Mouse (Mus musculus) heart, embryonic 14.5 days (tissue): ENCODE measurements at regions not wholly inside any gene's neighbourhood (a gene's known extent, or its start where the extent isn't known, plus 50 kb on each side); places are given as distances from the start of the nearest gene placed in this dataset.

Experiments used
- ATAC-seq: fragments of 200-750 bp; cut with Nextera tagmentation; 2 replicates; pipeline ENCODE4 v1.8.0; 2017; ENCODE audit warnings: low read depth, moderate TSS enrichment; ENCODE audit not compliant: insufficient number of reproducible peaks, insufficient read depth, low FRiP score
- H3K27ac ChIP-seq, 2 experiments: fragments of 200-500 bp in 1 of 2; fragments of 300-500 bp in 1 of 2; sonication (generic) in 1 of 2; replicated peaks in 1 of 2; 2 replicates each; pipeline ENCODE4 v1.5.1; 2012 to 2014; ENCODE audit warnings: low read depth in 2 of 2, low read length in 2 of 2, control low read depth in 1 of 2, mild to moderate bottlenecking in 1 of 2, mixed read lengths in 1 of 2; ENCODE audit not compliant: control insufficient read depth in 1 of 2, insufficient read depth in 1 of 2
- H3K27me3 ChIP-seq: fragments of 300-500 bp; sonication (generic); 2 replicates; pipeline ENCODE4 v1.6.1; 2014; ENCODE audit warnings: mild to moderate bottlenecking, low read length, control low read depth; ENCODE audit not compliant: control insufficient read depth, insufficient read depth
- H3K36me3 ChIP-seq: fragments of 300-500 bp; sonication (generic); 2 replicates; pipeline ENCODE4 v1.6.1; 2014; ENCODE audit warnings: mild to moderate bottlenecking, control low read depth, low read length, mixed read lengths; ENCODE audit not compliant: control insufficient read depth, insufficient read depth
- H3K4me1 ChIP-seq, 2 experiments: fragments of 200-500 bp in 1 of 2; fragments of 300-500 bp in 1 of 2; sonication (generic) in 1 of 2; 2 replicates each; pipeline ENCODE4 v1.6.1; 2012 to 2014; ENCODE audit warnings: low read length in 2 of 2, control low read depth in 1 of 2, mixed read lengths in 1 of 2; ENCODE audit not compliant: control insufficient read depth in 2 of 2, insufficient read depth in 2 of 2
- H3K4me2 ChIP-seq: fragments of 300-500 bp; sonication (generic); 2 replicates; pipeline ENCODE4 v1.6.1; 2014; ENCODE audit warnings: mild to moderate bottlenecking, low read length
- H3K4me3 ChIP-seq, 2 experiments: fragments of 200-500 bp in 1 of 2; fragments of 300-500 bp in 1 of 2; sonication (generic) in 1 of 2; 2 replicates each; pipeline ENCODE4 v1.5.1; 2012 to 2014; ENCODE audit warnings: low read length in 2 of 2, mild to moderate bottlenecking in 2 of 2, control low read depth in 1 of 2, low read depth in 1 of 2, moderate library complexity in 1 of 2; ENCODE audit not compliant: control insufficient read depth in 1 of 2, insufficient read depth in 1 of 2
- H3K9ac ChIP-seq: fragments of 300-500 bp; sonication (generic); 2 replicates; pipeline ENCODE4 v1.6.1; 2014; ENCODE audit warnings: mild to moderate bottlenecking, low read length
- H3K9me3 ChIP-seq: fragments of 300-500 bp; sonication (generic); 2 replicates; pipeline ENCODE4 v1.6.1; 2016; ENCODE audit warnings: low read length, control low read depth; ENCODE audit not compliant: control insufficient read depth
- WGBS: fragments of 180-500 bp; shearing (Covaris S2); extraction: QIAGEN DNeasy Blood & Tissue Kit; methylation state at CpG from one replicate; pipeline ENCODE4 v1.1.7; 2014; 5-methylcytosine and 5-hydroxymethylcytosine counted together

DNA sequence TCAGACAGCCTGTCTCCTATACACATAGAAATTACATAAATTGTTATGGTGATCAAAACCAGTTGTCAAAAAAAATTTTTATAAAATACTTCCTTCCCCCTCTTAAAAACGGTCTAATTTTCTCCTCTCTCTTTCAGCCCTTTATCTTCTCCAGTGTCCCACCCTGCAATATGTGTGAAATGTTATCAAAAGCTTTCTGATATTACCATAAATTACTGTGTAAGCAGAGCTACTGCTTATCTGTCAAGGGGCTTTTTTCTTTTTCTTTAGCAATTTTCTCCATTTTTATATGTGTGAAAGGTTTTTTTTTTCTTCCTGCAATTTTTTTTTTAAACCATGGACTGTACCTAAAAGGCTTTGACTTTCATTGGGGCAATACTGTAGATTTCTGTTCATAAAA is 508.4 kb upstream of the Adgrl2 start:
- no peak overlapping the region for H3K27ac ChIP-seq
- no peak overlapping the region for H3K9ac ChIP-seq
- ATAC-seq = no peak
- no peak overlapping the region for H3K4me3 ChIP-seq
- WGBS = 66% methylated on average over 1 of the region's 1 CpGs
- no peaks in the 10 kb centered on the region for H3K9me3 ChIP-seq
- H3K36me3 ChIP-seq = no peaks in the 10 kb centered on the region
- no peaks in the 10 kb centered on the region for H3K4me1 ChIP-seq
- no peak overlapping the region for H3K4me2 ChIP-seq
- H3K27me3 ChIP-seq = no peaks in the 10 kb centered on the region

DNA sequence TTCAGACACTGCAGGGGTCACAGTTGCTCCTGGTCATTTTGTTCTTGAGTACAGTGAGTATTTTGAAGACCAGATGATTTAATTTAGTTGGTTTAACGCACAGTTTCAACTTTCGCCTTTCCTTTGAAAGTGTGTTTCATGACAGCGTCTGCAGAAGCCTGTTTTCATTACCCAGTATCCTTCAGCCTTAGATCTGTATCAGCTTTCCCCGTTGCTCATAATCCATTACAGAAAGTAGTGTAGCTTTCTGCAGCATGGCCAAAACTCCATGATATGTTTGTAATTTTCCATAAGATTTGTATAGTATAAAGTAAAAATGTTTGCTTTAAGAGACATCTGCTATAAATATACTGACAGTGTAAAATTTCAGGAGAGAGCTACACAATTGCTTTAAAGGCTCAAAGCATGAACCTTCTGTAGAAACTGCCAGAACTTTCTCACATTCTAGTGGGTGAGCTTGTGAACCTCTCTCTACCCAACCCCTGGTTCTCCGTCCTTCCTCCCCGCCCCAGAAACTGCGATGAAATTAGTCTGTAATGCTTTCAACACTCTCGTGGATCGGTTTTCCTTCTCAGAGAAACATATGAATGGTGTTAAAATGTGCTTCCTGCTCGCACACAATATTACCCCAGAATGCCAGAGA is 506.6 kb upstream of the Adgrl2 start:
- Histone ChIP-seq H3K4me3 (no peak overlapping the region), H3K27ac (no peak overlapping the region), H3K4me2 (peak overlapping the region; percentile 17; the same call in 1 of the 2 replicates), H3K9ac (no peak overlapping the region), H3K36me3 (no peaks in the 10 kb centered on the region), H3K27me3 (no peaks in the 10 kb centered on the region), H3K4me1 (no peaks in the 10 kb centered on the region), H3K9me3 (no peaks in the 10 kb centered on the region)
- no peak for ATAC-seq
- WGBS = 67% methylated on average over 10 of the region's 10 CpGs

DNA sequence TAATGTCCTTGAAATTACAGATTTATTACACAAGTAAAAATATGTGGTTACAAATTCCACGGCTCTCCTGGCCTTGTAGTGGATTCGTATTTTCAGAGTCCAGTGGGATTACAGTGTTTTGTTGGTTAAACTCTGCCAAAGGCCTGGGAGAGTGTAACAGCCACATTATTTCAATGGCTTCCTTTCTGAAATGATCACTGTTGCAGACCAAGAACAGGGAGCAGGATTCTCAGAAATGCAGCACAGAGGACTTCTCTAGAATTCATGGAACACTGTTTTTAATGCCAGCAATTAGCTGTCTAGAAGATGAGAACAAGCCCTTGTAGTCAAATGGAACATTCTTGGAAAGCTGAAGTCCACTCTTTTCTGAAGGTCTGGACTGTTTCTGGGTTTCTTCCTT is 505.8 kb upstream of the Adgrl2 start:
- H3K4me3 ChIP-seq = no peak overlapping the region
- no peak for ATAC-seq

DNA sequence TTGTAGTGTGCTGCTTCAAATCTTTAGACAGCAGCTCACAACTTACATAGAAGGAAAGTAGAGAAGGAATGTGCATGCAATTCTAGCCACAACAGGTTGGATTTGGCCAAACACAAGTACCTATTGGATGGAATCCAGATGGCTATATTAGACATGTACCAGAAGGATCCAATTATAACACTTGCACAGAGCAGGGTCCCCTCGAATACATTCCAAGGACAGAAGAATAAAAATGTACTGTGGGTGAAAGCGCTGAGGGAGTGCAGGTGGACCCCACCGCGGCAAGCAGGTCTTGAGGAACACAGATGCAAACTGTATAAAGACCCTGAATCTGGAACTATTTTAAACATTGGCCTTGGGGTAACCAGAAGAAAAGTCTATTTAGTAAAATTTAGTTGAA is 497.8 kb upstream of the Adgrl2 start:
- Histone ChIP-seq H3K27ac (no peak overlapping the region), H3K4me2 (no peak overlapping the region), H3K36me3 (no peaks in the 10 kb centered on the region), H3K27me3 (no peaks in the 10 kb centered on the region), H3K4me3 (no peak overlapping the region), H3K4me1 (no peaks in the 10 kb centered on the region), H3K9me3 (no peaks in the 10 kb centered on the region), H3K9ac (no peak overlapping the region)
- 66% methylated on average over 4 of the region's 4 CpGs for WGBS
- ATAC-seq = no peak

More for the DNA sequence above, 505.8 kb upstream of the Adgrl2 start:
- Histone ChIP-seq H3K27me3 (no peaks in the 10 kb centered on the region), H3K9ac (no peak overlapping the region), H3K36me3 (no peaks in the 10 kb centered on the region), H3K27ac (no peak overlapping the region), H3K4me2 (no peak overlapping the region), H3K9me3 (no peaks in the 10 kb centered on the region), H3K4me1 (no peaks in the 10 kb centered on the region)
- 75% methylated on average over 2 of the region's 2 CpGs for WGBS

DNA sequence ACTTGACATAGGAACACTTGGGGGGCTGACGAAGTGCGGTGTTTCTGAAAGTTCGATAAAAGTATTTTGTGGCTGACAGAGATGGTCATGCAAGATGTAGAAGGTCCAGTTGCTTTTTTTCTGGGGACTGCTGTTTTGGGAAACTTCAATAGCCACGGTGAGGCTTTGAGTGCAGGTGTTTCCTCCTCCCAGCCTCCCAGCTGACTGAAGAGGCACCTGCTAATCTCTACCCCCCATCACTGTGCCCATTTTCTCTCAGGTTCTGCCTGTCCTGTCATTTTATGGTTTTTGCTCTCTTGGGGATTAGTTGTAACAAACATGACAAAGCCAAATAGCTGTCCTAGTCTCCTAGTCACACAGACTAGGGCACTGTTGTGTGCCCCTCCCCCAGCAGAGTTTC is 495.1 kb upstream of the Adgrl2 start:
- Histone ChIP-seq H3K4me3 (no peak overlapping the region), H3K9me3 (no peaks in the 10 kb centered on the region), H3K27me3 (no peaks in the 10 kb centered on the region), H3K36me3 (no peaks in the 10 kb centered on the region), H3K4me1 (no peaks in the 10 kb centered on the region), H3K27ac (no peak overlapping the region), H3K4me2 (no peak overlapping the region), H3K9ac (no peak overlapping the region)
- no peak for ATAC-seq
- WGBS = 81% methylated on average over 4 of the region's 4 CpGs

DNA sequence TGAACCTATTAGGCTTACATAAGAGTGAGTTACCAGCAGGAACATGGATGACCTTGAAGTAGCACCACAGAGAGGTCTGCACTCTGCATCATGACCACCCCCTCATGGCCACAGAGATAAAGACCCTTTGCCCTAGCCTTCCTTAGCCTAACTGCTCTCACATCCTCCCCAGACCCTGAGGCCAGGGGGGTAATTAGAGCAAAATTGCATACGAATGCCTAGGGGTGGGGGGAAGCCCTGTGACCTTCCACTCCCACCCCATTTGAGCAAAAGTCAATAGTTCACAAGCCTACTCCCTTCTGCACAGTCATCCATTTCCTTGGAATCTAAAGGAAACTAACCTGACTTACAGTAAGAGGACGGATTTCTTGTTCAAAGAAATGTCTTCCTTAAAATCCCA is 494.0 kb upstream of the Adgrl2 start:
- Histone ChIP-seq H3K36me3 (no peaks in the 10 kb centered on the region), H3K9me3 (no peaks in the 10 kb centered on the region), H3K4me3 (no peak overlapping the region), H3K27me3 (no peaks in the 10 kb centered on the region), H3K4me2 (no peak overlapping the region), H3K9ac (no peak overlapping the region), H3K27ac (no peak overlapping the region), H3K4me1 (no peaks in the 10 kb centered on the region)
- ATAC-seq = no peak
- WGBS = 77% methylated on average over 2 of the region's 2 CpGs

DNA sequence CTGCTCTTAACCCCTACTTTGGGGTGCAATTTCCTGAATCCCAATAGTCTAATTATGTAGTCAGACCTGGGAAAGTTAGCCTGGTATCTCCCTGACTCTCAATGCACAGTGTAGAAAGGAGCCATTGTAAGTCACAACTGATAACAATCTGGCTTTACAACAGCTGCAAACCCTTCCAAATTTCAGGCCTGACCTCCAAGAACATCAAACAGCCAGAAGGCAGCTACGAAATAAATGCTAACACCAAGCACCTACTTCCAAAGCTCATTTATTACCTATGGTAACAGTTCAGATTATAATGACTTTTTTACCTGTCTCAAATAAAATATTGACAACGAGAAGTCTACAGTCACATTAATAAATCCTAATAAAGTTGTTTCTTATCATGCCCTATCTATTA is 485.8 kb upstream of the Adgrl2 start:
- no peak for ATAC-seq
- H3K9me3 ChIP-seq = no peaks in the 10 kb centered on the region
- no peak overlapping the region for H3K9ac ChIP-seq
- H3K27ac ChIP-seq = no peak overlapping the region
- no peaks in the 10 kb centered on the region for H3K36me3 ChIP-seq
- H3K4me3 ChIP-seq = no peak overlapping the region
- WGBS = 76% methylated on average over 2 of the region's 2 CpGs
- H3K4me1 ChIP-seq = no peaks in the 10 kb centered on the region
- no peaks in the 10 kb centered on the region for H3K27me3 ChIP-seq
- H3K4me2 ChIP-seq = no peak overlapping the region

DNA sequence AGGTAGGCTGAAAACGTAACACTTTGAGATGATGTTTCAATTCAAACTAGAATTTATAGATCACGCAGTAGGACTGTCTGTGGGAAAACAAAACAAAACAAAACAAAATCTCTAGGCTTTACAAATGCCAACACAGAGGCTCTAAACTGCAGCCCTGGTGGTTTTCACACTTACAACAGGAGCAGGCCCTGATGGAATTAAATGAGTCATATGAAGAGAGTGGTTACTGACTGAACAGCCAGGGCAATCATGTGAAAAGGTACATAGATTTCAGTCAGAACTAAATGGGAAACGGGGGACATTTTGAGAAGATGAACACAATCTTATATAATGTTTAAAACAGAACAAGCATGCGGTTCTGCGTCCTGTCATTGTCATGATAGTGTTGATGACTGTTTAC is 476.6 kb upstream of the Adgrl2 start:
- 76% methylated on average over 5 of the region's 5 CpGs for WGBS
- Histone ChIP-seq H3K9me3 (no peaks in the 10 kb centered on the region), H3K9ac (no peak overlapping the region), H3K4me3 (no peak overlapping the region), H3K27ac (no peak overlapping the region), H3K36me3 (no peaks in the 10 kb centered on the region), H3K27me3 (no peaks in the 10 kb centered on the region), H3K4me2 (no peak overlapping the region), H3K4me1 (no peaks in the 10 kb centered on the region)
- no peak for ATAC-seq
